Mouse (Mus musculus) myocyte (in vitro differentiated cells): Measurements from ENCODE around the gene Dnaja2.

Experiments
- E2F4 ChIP-seq: IDR thresholded peaks from one replicate; pipeline ENCODE4 v1.6.1; 2011; ENCODE audit warnings: mild to moderate bottlenecking, control low read depth, moderate library complexity; ENCODE audit not compliant: insufficient read depth
- MAX ChIP-seq: IDR thresholded peaks from one replicate; pipeline ENCODE4 v1.6.1; 2011; ENCODE audit warnings: low read depth, mild to moderate bottlenecking, control low read depth
- MYOD1 ChIP-seq, 3 experiments: IDR thresholded peaks; one replicate each; pipeline ENCODE4 v1.6.1; 2011; ENCODE audit warnings: control low read depth in 2 of 3, low read depth in 2 of 3, mild to moderate bottlenecking in 2 of 3, moderate library complexity in 1 of 3; ENCODE audit not compliant: insufficient read length in 2 of 3, control insufficient read depth in 1 of 3
- MYOG ChIP-seq, 3 experiments: IDR thresholded peaks; one replicate each; pipeline ENCODE4 v1.6.1; 2011; ENCODE audit warnings: control low read depth in 2 of 3, low read depth in 2 of 3, mild to moderate bottlenecking in 2 of 3; ENCODE audit not compliant: insufficient read length in 2 of 3, control insufficient read depth in 1 of 3, insufficient read depth in 1 of 3
- POLR2A ChIP-seq: IDR thresholded peaks from one replicate; pipeline ENCODE4 v1.6.1; 2011; ENCODE audit warnings: low read depth, mild to moderate bottlenecking, control low read depth, moderate library complexity; ENCODE audit not compliant: insufficient read length
- POLR2AphosphoS2 ChIP-seq: IDR thresholded peaks from one replicate; pipeline ENCODE4 v1.6.1; 2011; ENCODE audit warnings: low read depth, control low read depth; ENCODE audit not compliant: insufficient read length
- REST ChIP-seq: IDR thresholded peaks from one replicate; pipeline ENCODE4 v1.6.1; 2011; ENCODE audit warnings: mild to moderate bottlenecking, control low read depth, moderate library complexity; ENCODE audit not compliant: insufficient read depth, insufficient read length

GRCm38 (mm10) chr8:85496778-85497177 is 58.4 kb downstream of the Dnaja2 start:
- TF ChIP-seq POLR2A (no peak), REST (no peak), E2F4 (no peak), MYOG (IDR thresholded peaks at IDR 0.05; ENCODE audit: control insufficient read depth in 1 of 3, insufficient read depth in 1 of 3, insufficient read length in 2 of 3, low read depth in 2 of 3) (no peak), POLR2AphosphoS2 (no peak), MYOD1 (IDR thresholded peaks at IDR 0.05; ENCODE audit: control insufficient read depth in 1 of 3, insufficient read length in 2 of 3, low read depth in 2 of 3) (no peak), MAX (no peak)
